Mouse (Mus musculus) liver, postnatal 0 days (tissue): Measurements from ENCODE around the gene Zfp106.

Experiments used
- CTCF ChIP-seq: sonication (generic); IDR thresholded peaks from 2 replicates; pipeline ENCODE4 v1.5.1; 2016; ENCODE audit warnings: antibody characterized with exemption, low read depth
- EP300 ChIP-seq: IDR thresholded peaks from 2 replicates; pipeline ENCODE4 v1.6.1; 2016; ENCODE audit warnings: antibody characterized with exemption, low read depth, mild to moderate bottlenecking

DNA sequence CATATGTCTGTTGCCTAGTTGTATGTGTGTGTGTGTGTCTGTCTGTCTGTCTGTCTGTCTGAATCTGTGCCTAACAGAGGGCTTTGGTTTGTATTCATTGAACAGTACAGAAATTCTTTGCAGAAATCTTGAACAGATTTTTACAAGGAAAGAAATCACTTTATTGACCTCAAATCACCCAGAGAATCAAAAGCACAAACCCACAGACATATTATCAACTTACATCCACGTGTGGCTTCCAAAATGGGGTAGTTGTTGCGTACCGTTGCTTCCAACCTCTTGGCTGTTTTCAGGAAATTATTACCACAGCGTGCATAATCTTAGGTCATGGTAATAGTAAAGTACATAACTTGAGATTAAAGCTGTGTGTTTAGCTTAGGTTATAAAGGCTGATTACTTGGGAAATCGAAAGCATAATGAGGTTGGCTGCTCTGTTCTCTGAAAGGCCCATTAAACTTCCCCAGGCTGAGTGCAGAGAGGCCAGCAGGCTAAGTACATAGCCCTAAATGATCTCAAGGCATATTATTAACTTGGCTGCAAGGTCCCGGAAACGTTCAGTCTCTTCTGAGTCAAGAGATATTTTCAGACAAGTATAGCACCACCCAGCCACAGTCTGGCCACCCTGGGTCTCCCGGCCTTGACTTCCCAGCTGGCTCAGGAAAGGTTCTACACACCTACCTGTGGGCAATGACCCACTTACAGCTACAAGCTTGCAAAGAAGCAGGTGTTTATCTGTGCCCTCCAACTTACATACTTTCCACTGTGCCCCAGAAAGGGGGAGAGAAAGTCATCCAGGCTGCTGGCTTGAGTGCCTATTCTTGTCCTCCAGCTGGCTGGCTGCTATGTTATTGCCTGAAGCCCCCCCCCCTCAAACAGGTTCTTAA is 80.9 kb downstream of the Zfp106 start:
- TF ChIP-seq CTCF (no peak), EP300 (no peak)
